Mouse (Mus musculus) spleen, adult 2 months (tissue): ENCODE results near the gene Pdxdc1.

Experiments
- CTCF ChIP-seq: fragments of 200-500 bp; IDR thresholded peaks from 2 replicates; pipeline ENCODE4 v1.5.1; 2011; ENCODE audit warnings: mild to moderate bottlenecking, inconsistent platforms; ENCODE audit not compliant: insufficient read depth, insufficient read length, insufficient replicate concordance; ENCODE audit errors: extremely low read depth
- POLR2A ChIP-seq: fragments of 200-500 bp; IDR thresholded peaks from 2 replicates; pipeline ENCODE4 v1.6.1; 2011; ENCODE audit warnings: low read depth, low read length, inconsistent platforms

GRCm38 (mm10) chr16:13902888-13903483, at the start of gene Pdxdc1, which contains the start of gene Mpv17l:
- TF ChIP-seq CTCF (no peak), POLR2A (peak; percentile 3; the same call in 1 of the 2 replicates)
